Mouse (Mus musculus) erythroblast, embryonic 14.5 days (primary cell): ENCODE results near the gene Acvrl1.

Experiments used
- GATA1 ChIP-seq: IDR thresholded peaks from 2 replicates; pipeline ENCODE4 v1.6.1; 2012; ENCODE audit warnings: low read length, inconsistent platforms, mixed read lengths
- TAL1 ChIP-seq: IDR thresholded peaks from 3 replicates; pipeline ENCODE4 v1.6.1; 2012; ENCODE audit warnings: low read length, inconsistent platforms, mixed read lengths

DNA sequence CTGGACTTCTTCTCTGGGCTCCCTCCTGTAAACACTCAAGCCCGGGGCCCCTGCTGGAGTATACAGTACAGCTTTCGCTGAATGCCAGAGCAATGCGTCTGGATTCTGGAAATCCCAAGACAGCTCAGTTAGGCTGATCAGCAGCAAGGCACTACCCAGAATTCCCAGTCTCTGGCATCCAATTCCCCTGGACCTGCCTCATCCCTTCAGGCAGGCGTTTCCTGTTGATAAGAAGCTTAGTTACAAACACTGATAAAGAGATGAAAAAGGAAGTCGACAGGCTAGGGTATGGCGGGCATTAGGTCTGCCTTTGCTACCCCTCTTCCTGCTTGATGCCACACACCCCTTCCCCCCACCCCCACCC lies 19.6 kb downstream of the Acvrl1 start:
- no peak for TF ChIP-seq TAL1
- TF ChIP-seq GATA1, result no peak
